Mouse (Mus musculus) hematopoietic multipotent progenitor cell, adult 10-12 weeks (in vitro differentiated cells): Measurements from ENCODE around the gene Gm11115. TPM values are rescaled to one million over a fixed set of nuclear protein-coding genes. Genes with fewer than 3 reads are reported as not detected.

Experiments
- polyA plus RNA-seq: library from polyadenylated mRNA; stranded (reverse); fragments of >175 nt; gene quantifications from 2 replicates; pipeline ENCODE4 v1.2.3, GENCODE M21; 2012; ENCODE audit warnings: low replicate concordance

Gm11115 gene
- not detected in 2 replicates for polyA plus RNA-seq

DNA sequence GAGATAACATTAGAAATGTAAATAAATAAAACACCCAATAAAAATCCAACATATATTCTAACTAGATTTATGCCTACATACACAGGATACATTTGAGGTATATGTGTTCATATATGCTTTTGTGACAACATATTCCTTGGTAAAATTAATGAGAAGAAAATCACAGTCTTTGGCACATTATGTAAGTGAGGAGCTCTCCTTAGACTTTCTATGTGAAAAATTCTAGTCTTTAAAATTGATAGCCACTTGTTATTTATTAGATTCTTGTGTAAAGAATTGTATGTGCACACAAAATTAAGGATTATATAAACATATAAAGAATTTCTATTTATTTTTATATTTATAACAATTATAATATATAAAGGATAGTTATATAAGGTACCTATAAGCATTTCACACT, at the start of gene Gm11115:
Gene Gm11115 (minus strand): TSS at position 101 of the 400 bp plus-strand sequence.

DNA sequence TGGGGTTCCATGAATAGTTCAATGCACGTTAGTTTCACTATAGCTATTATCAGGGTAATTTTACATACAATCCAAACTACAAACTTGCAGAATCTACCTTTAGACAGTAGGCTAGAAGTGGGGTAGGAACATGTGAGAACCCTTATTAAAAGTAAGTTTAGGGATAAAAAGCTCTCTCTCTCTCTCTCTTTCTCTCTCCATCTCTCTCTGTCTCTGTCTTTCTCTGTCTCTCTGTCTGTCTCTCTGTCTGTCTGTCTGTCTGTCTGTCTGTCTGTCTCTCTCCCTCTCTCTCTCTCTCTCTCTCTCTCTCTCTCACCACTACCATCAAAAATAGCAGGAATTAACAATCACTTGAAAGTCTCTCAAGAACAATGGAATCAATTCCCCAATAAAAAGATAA, 42.5 kb downstream of the Gm11115 start, which contains the start of gene Gm11116:
Gene Gm11116 (minus strand): TSS at position 101 of the 400 bp plus-strand sequence.

Other genes with a start within 250 kb of the Gm11115 start
- 0.15 TPM in 1 of 2 replicates, not detected in the other for gene Csn3, start 228.5 kb downstream of the Gm11115 start, polyA plus RNA-seq
- gene 2310003L06Rik, start 184.6 kb downstream of the Gm11115 start, polyA plus RNA-seq: not detected in 2 replicates
- gene Gm28434, start 184.6 kb downstream of the Gm11115 start, polyA plus RNA-seq: not detected in 2 replicates
- not detected in 2 replicates for gene Cabs1, start 174.7 kb downstream of the Gm11115 start, polyA plus RNA-seq
- not detected in 2 replicates for gene Smr3a, start 151.6 kb downstream of the Gm11115 start, polyA plus RNA-seq
- gene Smr2, start 67.5 kb downstream of the Gm11115 start, polyA plus RNA-seq: not detected in 2 replicates
- gene Gm11116, start 42.6 kb downstream of the Gm11115 start, polyA plus RNA-seq: not detected in 2 replicates
- not detected in 2 replicates for gene Gm7714, start 114.8 kb upstream of the Gm11115 start, polyA plus RNA-seq
- gene Prol1, start 163.2 kb upstream of the Gm11115 start, polyA plus RNA-seq: not detected in 2 replicates
- gene Amtn, start 222.0 kb upstream of the Gm11115 start, polyA plus RNA-seq: not detected in 2 replicates